Mouse (Mus musculus) heart, embryonic 13.5 days (tissue): ENCODE data around the gene Cdh3. TPM values are rescaled to one million over a fixed set of nuclear protein-coding genes. Genes with fewer than 3 reads are reported as not detected.

Experiments used
- ATAC-seq: fragments of 200-750 bp; cut with Nextera tagmentation; 2 replicates; pipeline ENCODE4 v1.8.0; 2017; ENCODE audit warnings: moderate TSS enrichment; ENCODE audit not compliant: insufficient number of reproducible peaks, low FRiP score, low TSS enrichment; ENCODE audit errors: extremely low read depth
- H3K27ac ChIP-seq: fragments of 300-500 bp; sonication (generic); replicated peaks from 2 replicates; pipeline ENCODE4 v1.5.1; 2015; ENCODE audit warnings: moderate library complexity, mild to moderate bottlenecking, inconsistent platforms
- H3K27me3 ChIP-seq: fragments of 300-500 bp; sonication (generic); replicated peaks from 2 replicates; pipeline ENCODE4 v1.6.1; 2015; ENCODE audit warnings: mild to moderate bottlenecking, inconsistent platforms
- H3K36me3 ChIP-seq: fragments of 300-500 bp; sonication (generic); 2 replicates; pipeline ENCODE4 v1.6.1; 2015; ENCODE audit warnings: mild to moderate bottlenecking, inconsistent platforms
- H3K4me1 ChIP-seq: fragments of 300-500 bp; sonication (generic); 2 replicates; pipeline ENCODE4 v1.6.1; 2015; ENCODE audit warnings: inconsistent platforms
- H3K4me2 ChIP-seq: fragments of 300-500 bp; sonication (generic); 2 replicates; pipeline ENCODE4 v1.6.1; 2015; ENCODE audit warnings: inconsistent platforms, mild to moderate bottlenecking, moderate library complexity
- H3K4me3 ChIP-seq: fragments of 300-500 bp; sonication (generic); 2 replicates; pipeline ENCODE4 v1.5.1; 2015; ENCODE audit warnings: moderate library complexity, mild to moderate bottlenecking, inconsistent platforms
- H3K9ac ChIP-seq: fragments of 300-500 bp; sonication (generic); 2 replicates; pipeline ENCODE4 v1.6.1; 2015; ENCODE audit warnings: inconsistent platforms, mild to moderate bottlenecking, moderate library complexity
- H3K9me3 ChIP-seq: fragments of 300-500 bp; sonication (generic); 2 replicates; pipeline ENCODE4 v1.6.1; 2016; ENCODE audit warnings: inconsistent platforms
- WGBS: fragments of 180-500 bp; shearing (Covaris S2); methylation state at CpG from one replicate; pipeline ENCODE4 v1.1.7; 2015; ENCODE audit warnings: mixed read lengths; 5-methylcytosine and 5-hydroxymethylcytosine counted together
- polyA plus RNA-seq: library from polyadenylated mRNA; unstranded; fragments of >200 nt; fragmentation: Nextera tagmentation; extraction: Ambion mirVana; gene quantifications from 2 replicates; pipeline ENCODE4 v1.2.1, GENCODE M21; 2015

Gene Cdh3
- polyA plus RNA-seq, 1 experiment from 2014 or later = 32.0 TPM

DNA sequence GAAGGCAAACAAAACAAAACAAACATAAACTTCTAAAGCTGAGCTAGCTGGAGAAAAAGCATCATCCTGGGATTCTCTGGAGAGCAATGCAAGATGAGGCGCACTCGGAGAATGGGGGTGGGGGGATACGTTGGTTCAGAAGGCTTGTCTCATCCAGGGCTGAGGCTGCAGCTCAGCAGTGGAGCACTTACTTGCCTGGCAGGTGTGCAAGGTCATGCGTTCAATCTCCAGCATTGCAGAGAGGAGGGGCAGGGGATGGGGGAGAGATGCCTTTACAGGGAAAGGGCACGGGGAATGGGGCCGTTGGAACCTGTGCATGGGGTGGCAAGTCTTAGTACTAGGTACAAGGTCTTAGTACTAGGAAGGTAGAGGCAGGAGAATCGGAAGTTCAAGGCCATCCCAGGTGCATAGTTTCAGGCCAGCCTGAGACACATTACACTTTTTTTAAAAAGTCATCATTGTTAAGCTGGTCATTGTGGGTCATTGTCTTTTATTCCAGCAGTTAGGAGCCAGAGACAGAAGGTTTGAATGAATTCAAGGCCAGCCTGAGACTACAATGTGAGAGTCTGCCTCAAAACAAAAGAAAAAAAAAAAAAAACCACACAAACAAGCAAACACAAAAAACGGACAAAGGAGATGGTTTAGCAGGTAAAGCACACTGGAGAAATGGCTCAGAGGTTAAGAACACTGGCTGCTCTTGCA, 1.5 kb upstream of the Cdh3 start:
- ATAC-seq = no peak
- Histone ChIP-seq H3K4me3 (no peak overlapping the region), H3K9ac (no peak overlapping the region), H3K27me3 (0 out of 2 replicates have a peak, but pooled peaks cover 6% of the 10 kb centered on the region), H3K4me1 (peaks cover 42% of the 10 kb centered on the region), H3K27ac (no peak overlapping the region), H3K4me2 (no peak overlapping the region), H3K36me3 (peaks cover under 1% of the 10 kb centered on the region; the same call in 1 of the 2 replicates), H3K9me3 (no peaks in the 10 kb centered on the region)
- WGBS = 72% methylated on average over 8 of the region's 8 CpGs

DNA sequence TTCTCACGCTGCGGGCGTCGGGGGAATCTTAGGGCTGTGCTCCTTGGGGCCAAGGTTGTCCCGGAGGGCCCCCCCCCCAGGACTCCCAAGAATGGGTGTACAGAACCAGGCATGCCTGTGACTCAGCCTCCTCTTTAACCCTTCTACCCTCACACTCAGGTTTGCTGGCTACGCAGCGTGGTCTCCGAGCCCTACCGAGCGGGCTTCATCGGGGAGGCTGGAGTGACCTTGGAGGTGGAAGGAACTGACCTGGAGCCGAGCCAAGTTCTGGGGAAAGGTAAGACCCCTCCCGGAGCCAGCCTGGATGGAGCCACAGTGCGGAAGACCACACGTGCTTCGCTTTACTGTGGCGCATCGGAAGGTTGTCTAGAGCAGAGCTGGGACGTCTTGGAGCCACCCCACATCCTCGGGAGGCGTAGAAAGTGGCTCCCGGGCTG, 392 bp downstream of the Cdh3 start:
- WGBS = under 1% methylated on average over 22 of the region's 22 CpGs
- Histone ChIP-seq H3K4me3 (peak overlapping the region; percentile 60), H3K27ac (peak overlapping the region; percentile 94), H3K9ac (peak overlapping the region; percentile 89), H3K36me3 (peaks cover 7% of the 10 kb centered on the region; the same call in 1 of the 2 replicates), H3K4me1 (peaks cover 44% of the 10 kb centered on the region), H3K4me2 (peak overlapping the region; percentile 77), H3K27me3 (0 out of 2 replicates have a peak, but pooled peaks cover 6% of the 10 kb centered on the region), H3K9me3 (no peaks in the 10 kb centered on the region)
- ATAC-seq = 0 out of 2 replicates have a peak, but pooled peaks have one; percentile 22

GRCm38 (mm10) chr8:106511531-106512041, 895 bp downstream of the Cdh3 start:
- WGBS = 2% methylated on average over 30 of the region's 30 CpGs
- Histone ChIP-seq H3K27me3 (0 out of 2 replicates have a peak, but pooled peaks cover 6% of the 10 kb centered on the region), H3K4me2 (peak overlapping the region; percentile 77), H3K36me3 (peaks cover 7% of the 10 kb centered on the region; the same call in 1 of the 2 replicates), H3K27ac (peak overlapping the region; percentile 94), H3K9me3 (no peaks in the 10 kb centered on the region), H3K4me1 (peaks cover 50% of the 10 kb centered on the region), H3K9ac (peak overlapping the region; percentile 89), H3K4me3 (peak overlapping the region; percentile 60)
- ATAC-seq = peak; percentile 10; the same call in 1 of the 2 replicates

DNA sequence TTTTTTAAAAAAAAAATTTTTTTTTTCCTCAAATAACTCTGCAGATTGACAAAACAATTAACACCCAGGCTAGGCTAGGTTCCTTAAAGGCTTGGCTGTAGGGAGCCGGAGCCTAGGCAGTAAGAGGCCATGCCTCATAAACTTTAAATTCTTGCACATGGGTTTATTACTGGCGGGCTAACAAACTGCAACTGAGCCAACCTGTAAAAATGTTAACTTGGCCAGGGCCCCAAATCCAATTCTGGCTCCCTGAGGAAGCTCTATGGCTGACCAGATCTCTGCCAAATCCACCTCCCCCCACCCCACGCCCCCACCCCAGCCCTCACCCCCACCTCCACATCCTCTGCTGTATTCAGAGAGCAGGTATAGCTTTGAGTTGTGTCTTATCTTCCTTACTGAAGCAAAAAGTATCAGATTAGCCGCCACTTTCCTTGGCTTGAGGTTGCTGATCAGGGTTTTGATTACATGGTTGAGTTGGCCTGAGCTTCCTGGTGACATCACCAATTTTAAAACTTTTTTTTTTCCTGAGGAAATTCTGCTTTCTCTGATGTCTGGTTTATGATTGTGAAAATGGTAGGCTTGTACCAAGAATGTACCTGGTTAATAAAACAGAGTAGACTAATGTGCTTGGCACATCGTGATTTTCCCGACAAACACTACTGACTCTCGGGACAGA, 1.9 kb downstream of the Cdh3 start:
- 44% methylated on average over 7 of the region's 7 CpGs for WGBS
- ATAC-seq = no peak
- H3K4me3 ChIP-seq = peak overlapping the region; percentile 60
- peak overlapping the region; percentile 94 for H3K27ac ChIP-seq
- H3K9ac ChIP-seq = peak overlapping the region; percentile 89
- H3K27me3 ChIP-seq = no peaks in the 10 kb centered on the region
- no peaks in the 10 kb centered on the region for H3K9me3 ChIP-seq
- H3K4me2 ChIP-seq = peak overlapping the region; percentile 77
- H3K4me1 ChIP-seq = peaks cover 54% of the 10 kb centered on the region
- peaks cover 9% of the 10 kb centered on the region; the same call in 1 of the 2 replicates for H3K36me3 ChIP-seq

GRCm38 (mm10) chr8:106515946-106516479, 5.3 kb downstream of the Cdh3 start:
- H3K9ac ChIP-seq = peak overlapping the region; percentile 33; the same call in 1 of the 2 replicates
- 38% methylated on average over 1 of the region's 1 CpGs for WGBS
- H3K9me3 ChIP-seq = no peaks in the 10 kb centered on the region
- no peak overlapping the region for H3K4me3 ChIP-seq
- H3K4me1 ChIP-seq = peaks cover 71% of the 10 kb centered on the region
- H3K4me2 ChIP-seq = 0 out of 2 replicates have a peak overlapping the region, but pooled peaks have one; percentile 28
- H3K27me3 ChIP-seq = no peaks in the 10 kb centered on the region
- ATAC-seq = no peak
- H3K27ac ChIP-seq = peak overlapping the region; percentile 91
- peaks cover 11% of the 10 kb centered on the region; the same call in 1 of the 2 replicates for H3K36me3 ChIP-seq

DNA sequence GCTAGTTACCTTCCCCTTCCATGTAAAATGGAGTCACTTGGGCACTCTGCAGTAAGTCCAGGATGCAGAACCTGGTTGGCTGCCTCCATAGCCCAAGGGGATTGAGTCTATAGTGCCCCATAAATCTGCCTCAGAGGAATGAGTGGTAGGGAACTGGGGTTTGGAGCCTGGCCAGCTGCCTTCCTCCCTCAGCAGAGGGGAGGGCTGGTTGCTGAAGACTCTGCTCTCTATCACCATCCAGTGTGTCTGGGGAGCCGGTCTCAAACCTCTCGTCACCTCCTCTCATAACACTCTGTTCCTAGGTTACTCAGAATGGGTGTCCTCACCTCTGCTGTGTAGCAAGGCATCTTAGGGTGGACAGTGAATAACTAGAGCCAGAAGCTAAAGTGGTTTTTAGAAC, 5.9 kb downstream of the Cdh3 start:
- Histone ChIP-seq H3K4me1 (peaks cover 74% of the 10 kb centered on the region), H3K27me3 (no peaks in the 10 kb centered on the region), H3K27ac (peak overlapping the region; percentile 91), H3K9me3 (no peaks in the 10 kb centered on the region), H3K9ac (0 out of 2 replicates have a peak overlapping the region, but pooled peaks have one; percentile 33), H3K4me3 (no peak overlapping the region), H3K4me2 (peak overlapping the region; percentile 28), H3K36me3 (peaks cover 11% of the 10 kb centered on the region; the same call in 1 of the 2 replicates)
- peak; percentile 70 for ATAC-seq
- 10% methylated on average over 2 of the region's 2 CpGs for WGBS

DNA sequence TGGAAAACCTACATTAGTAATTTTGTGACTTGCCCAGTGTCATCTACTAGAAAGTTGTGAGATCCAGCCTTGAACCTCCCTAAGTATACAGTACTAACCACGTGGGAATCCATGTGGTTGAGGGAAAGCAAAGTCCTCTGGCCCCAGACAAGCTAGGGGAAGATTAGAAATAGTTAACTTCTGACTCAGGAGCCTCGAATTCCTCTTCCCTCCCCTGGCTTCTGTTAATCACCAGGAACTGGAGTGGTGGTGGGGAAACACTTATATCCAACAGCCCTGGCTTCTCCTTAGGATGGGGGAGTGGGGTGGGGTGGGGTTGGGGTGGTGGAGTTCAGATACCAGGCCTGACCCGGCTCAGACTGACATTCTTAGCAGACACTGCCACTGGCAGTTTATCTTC, 8.1 kb downstream of the Cdh3 start:
- Histone ChIP-seq H3K36me3 (peaks cover 16% of the 10 kb centered on the region), H3K4me1 (peaks cover 73% of the 10 kb centered on the region), H3K4me3 (no peak overlapping the region), H3K27me3 (no peaks in the 10 kb centered on the region), H3K9me3 (no peaks in the 10 kb centered on the region), H3K4me2 (0 out of 2 replicates have a peak overlapping the region, but pooled peaks have one; percentile 30), H3K27ac (peak overlapping the region; percentile 91), H3K9ac (no peak overlapping the region)
- WGBS = 3% methylated on average over 3 of the region's 3 CpGs
- peak; percentile 38 for ATAC-seq

DNA sequence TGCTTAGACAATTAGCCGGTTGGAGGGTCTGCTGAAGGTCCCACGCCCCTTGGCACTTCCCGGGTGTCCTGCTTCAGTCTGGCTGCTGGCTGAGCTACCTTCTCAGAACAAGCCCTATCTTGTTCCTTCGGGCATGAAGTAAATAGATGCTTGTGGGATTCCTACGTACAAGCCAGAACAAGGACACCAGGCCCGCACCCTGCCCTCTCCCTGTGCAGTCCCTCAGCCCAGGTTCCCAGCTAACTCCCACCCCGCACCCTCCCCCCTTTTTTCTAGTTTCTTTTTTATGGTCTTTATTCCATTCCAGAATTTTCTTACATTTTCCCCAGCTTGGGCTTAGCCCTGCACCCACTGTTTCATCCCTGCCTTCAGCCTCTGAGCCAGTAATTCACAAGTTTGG, 9.9 kb downstream of the Cdh3 start:
- Histone ChIP-seq H3K27me3 (no peaks in the 10 kb centered on the region), H3K36me3 (peaks cover 15% of the 10 kb centered on the region), H3K27ac (peak overlapping the region; percentile 91), H3K9ac (peak overlapping the region; percentile 42; the same call in 1 of the 2 replicates), H3K9me3 (no peaks in the 10 kb centered on the region), H3K4me3 (no peak overlapping the region), H3K4me1 (peaks cover 79% of the 10 kb centered on the region), H3K4me2 (no peak overlapping the region)
- WGBS = 53% methylated on average over 7 of the region's 7 CpGs
- no peak for ATAC-seq

GRCm38 (mm10) chr8:106521845-106522244, 11.2 kb downstream of the Cdh3 start:
- ATAC-seq = no peak
- 0 out of 2 replicates have a peak overlapping the region, but pooled peaks have one; percentile 13 for H3K9ac ChIP-seq
- H3K36me3 ChIP-seq = peaks cover 15% of the 10 kb centered on the region
- H3K4me2 ChIP-seq = peak overlapping the region; percentile 36
- no peak overlapping the region for H3K4me3 ChIP-seq
- WGBS = 25% methylated on average over 9 of the region's 9 CpGs
- H3K27me3 ChIP-seq = no peaks in the 10 kb centered on the region
- H3K27ac ChIP-seq = peak overlapping the region; percentile 91
- H3K9me3 ChIP-seq = no peaks in the 10 kb centered on the region
- peaks cover 76% of the 10 kb centered on the region for H3K4me1 ChIP-seq

GRCm38 (mm10) chr8:106526725-106527124, 16.0 kb downstream of the Cdh3 start:
- Histone ChIP-seq H3K4me3 (no peak overlapping the region), H3K9me3 (no peaks in the 10 kb centered on the region), H3K36me3 (peaks cover 22% of the 10 kb centered on the region), H3K9ac (0 out of 2 replicates have a peak overlapping the region, but pooled peaks have one; percentile 15), H3K27me3 (no peaks in the 10 kb centered on the region), H3K27ac (peak overlapping the region; percentile 82), H3K4me2 (no peak overlapping the region), H3K4me1 (peaks cover 58% of the 10 kb centered on the region)
- 42% methylated on average over 6 of the region's 6 CpGs for WGBS
- no peak for ATAC-seq
